Mouse (Mus musculus) layer of hippocampus, postnatal 14 days (tissue): ENCODE results near the gene Ipo11. TPM values are rescaled to one million over a fixed set of nuclear protein-coding genes. Genes with fewer than 3 reads are reported as not detected.
A peak's percentile ranks its signal among the peaks of the same experiment; 100 is the strongest.

Experiments
- DNase-seq, 2 experiments: peaks; one replicate each; pipeline ENCODE4 v3.0.0; 2021 to 2022; ENCODE audit warnings: low spot score in 2 of 2, mixed read lengths in 1 of 2
- total RNA-seq, 2 experiments: library from RNA; stranded (reverse); gene quantifications; 2 replicates each; pipeline ENCODE4 v1.2.3; 2021

Gene Ipo11
- total RNA-seq, 2 experiments from 2014 or later, result 57.5 to 58.6 TPM

- peak in 1 of 2 experiments; percentile 18 for DNase-seq
Measured at GRCm38 (mm10) chr13:106823121-106823874, 113.5 kb downstream of the Ipo11 start.

GRCm38 (mm10) chr13:106820149-106820548, 116.6 kb downstream of the Ipo11 start:
- no peak for DNase-seq

- DNase-seq, result no peak
Measured at GRCm38 (mm10) chr13:106819749-106820148, 117.0 kb downstream of the Ipo11 start.

GRCm38 (mm10) chr13:106817066-106817465, 119.7 kb downstream of the Ipo11 start:
- DNase-seq, result no peak

GRCm38 (mm10) chr13:106813519-106813918, 123.2 kb downstream of the Ipo11 start:
- DNase-seq, result no peak

- DNase-seq, result no peak
Measured at GRCm38 (mm10) chr13:106813087-106813486, 123.7 kb downstream of the Ipo11 start.

GRCm38 (mm10) chr13:106810156-106810555, 126.6 kb downstream of the Ipo11 start:
- DNase-seq, result peak; percentile 35 to 65

- DNase-seq, result no peak
Measured at GRCm38 (mm10) chr13:106808821-106809220, 127.9 kb downstream of the Ipo11 start.

- no peak for DNase-seq
Measured at GRCm38 (mm10) chr13:106808315-106808714, 128.4 kb downstream of the Ipo11 start.

GRCm38 (mm10) chr13:106807303-106807702, 129.5 kb downstream of the Ipo11 start:
- no peak for DNase-seq

GRCm38 (mm10) chr13:106805146-106805545, 131.6 kb downstream of the Ipo11 start:
- no peak for DNase-seq

GRCm38 (mm10) chr13:106798026-106798425, 138.7 kb downstream of the Ipo11 start:
- no peak for DNase-seq

GRCm38 (mm10) chr13:106788817-106789216, 147.9 kb downstream of the Ipo11 start:
- no peak for DNase-seq

GRCm38 (mm10) chr13:106768807-106769206, 168.0 kb downstream of the Ipo11 start:
- no peak for DNase-seq

- DNase-seq, result no peak
Measured at GRCm38 (mm10) chr13:106762611-106763010, 174.1 kb downstream of the Ipo11 start.

GRCm38 (mm10) chr13:106761661-106762060, 175.1 kb downstream of the Ipo11 start:
- no peak for DNase-seq

GRCm38 (mm10) chr13:106760232-106760875, 176.4 kb downstream of the Ipo11 start:
- peak in 1 of 2 experiments; percentile 19 for DNase-seq

GRCm38 (mm10) chr13:106755892-106756291, 180.9 kb downstream of the Ipo11 start:
- no peak for DNase-seq

GRCm38 (mm10) chr13:106754216-106754615, 182.5 kb downstream of the Ipo11 start:
- no peak for DNase-seq

GRCm38 (mm10) chr13:106751951-106752350, 184.8 kb downstream of the Ipo11 start:
- peak in 1 of 2 experiments; percentile 52 for DNase-seq

GRCm38 (mm10) chr13:106746823-106747222, 189.9 kb downstream of the Ipo11 start:
- peak; percentile 7 to 9 for DNase-seq

- no peak for DNase-seq
Measured at GRCm38 (mm10) chr13:106745201-106745600, 191.6 kb downstream of the Ipo11 start.
